Mouse (Mus musculus) stomach, embryonic 14.5 days (tissue): Measurements from ENCODE around the gene Exoc3l. TPM values are rescaled to one million over a fixed set of nuclear protein-coding genes. Genes with fewer than 3 reads are reported as not detected.

Experiments
- ATAC-seq: fragments of 200-750 bp; cut with Nextera tagmentation; 2 replicates; pipeline ENCODE4 v1.8.0; 2017; ENCODE audit warnings: low read depth, moderate TSS enrichment; ENCODE audit not compliant: insufficient number of reproducible peaks, insufficient read depth, low FRiP score
- H3K27ac ChIP-seq: fragments of 300-500 bp; sonication (generic); 2 replicates; pipeline ENCODE4 v1.5.1; 2014; ENCODE audit warnings: mild to moderate bottlenecking, low read length, moderate library complexity, mixed read lengths
- H3K27me3 ChIP-seq: fragments of 300-500 bp; sonication (generic); 2 replicates; pipeline ENCODE4 v1.6.1; 2014; ENCODE audit warnings: low read length, control low read depth, mixed read lengths; ENCODE audit not compliant: control insufficient read depth, insufficient read depth
- H3K36me3 ChIP-seq: fragments of 300-500 bp; sonication (generic); 2 replicates; pipeline ENCODE4 v1.6.1; 2014; ENCODE audit warnings: mild to moderate bottlenecking, control low read depth, low read length, moderate library complexity, mixed read lengths; ENCODE audit not compliant: control insufficient read depth, insufficient read depth
- H3K4me1 ChIP-seq: fragments of 300-500 bp; sonication (generic); 2 replicates; pipeline ENCODE4 v1.6.1; 2014; ENCODE audit warnings: low read length, control low read depth, mixed read lengths; ENCODE audit not compliant: control insufficient read depth, insufficient read depth
- H3K4me2 ChIP-seq: fragments of 300-500 bp; sonication (generic); replicated peaks from 2 replicates; pipeline ENCODE4 v1.6.1; 2014; ENCODE audit warnings: low read depth, low read length, control low read depth
- H3K4me3 ChIP-seq: fragments of 300-500 bp; sonication (generic); 2 replicates; pipeline ENCODE4 v1.5.1; 2014; ENCODE audit warnings: low read depth, low read length, control low read depth
- H3K9ac ChIP-seq: fragments of 300-500 bp; sonication (generic); replicated peaks from 2 replicates; pipeline ENCODE4 v1.6.1; 2014; ENCODE audit warnings: low read depth, mild to moderate bottlenecking, control low read depth, low read length, moderate library complexity, mixed read lengths
- H3K9me3 ChIP-seq: fragments of 300-500 bp; sonication (generic); 2 replicates; pipeline ENCODE4 v1.6.1; 2016; ENCODE audit warnings: low read depth, low read length, control low read depth; ENCODE audit not compliant: control insufficient read depth
- WGBS: fragments of 180-500 bp; shearing (Covaris S2); extraction: QIAGEN DNeasy Blood & Tissue Kit; methylation state at CpG from one replicate; pipeline ENCODE4 v1.1.7; 2014; 5-methylcytosine and 5-hydroxymethylcytosine counted together
- polyA plus RNA-seq: library from polyadenylated mRNA; unstranded; fragments of >200 nt; fragmentation: Nextera tagmentation; extraction: Ambion mirVana; gene quantifications from 2 replicates; pipeline ENCODE4 v1.2.1, GENCODE M21; 2014

Gene Exoc3l
- polyA plus RNA-seq, 1 experiment from 2014 or later: 7.9 TPM

DNA sequence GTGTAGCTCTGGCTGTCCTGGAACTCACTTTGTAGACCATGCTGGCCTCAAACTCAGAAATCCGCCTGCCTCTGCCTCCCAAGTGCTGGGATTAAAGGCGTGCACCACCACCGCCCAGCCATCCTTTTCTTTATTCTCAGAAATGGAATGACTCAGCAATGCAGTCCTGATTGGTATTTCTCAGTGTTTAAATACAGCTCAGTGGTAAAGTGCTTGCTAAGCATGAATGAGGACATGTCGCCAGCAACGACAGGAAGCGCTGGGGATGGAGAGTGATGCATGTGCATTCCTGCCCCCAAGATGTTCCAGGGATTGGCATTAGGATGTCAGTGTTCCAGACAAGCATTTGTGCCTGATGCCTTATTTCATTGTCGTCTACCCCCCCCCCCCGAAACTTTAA is 7.5 kb upstream of the Exoc3l start:
- ATAC-seq: no peak
- Histone ChIP-seq H3K9ac (no peak overlapping the region), H3K27me3 (no peaks in the 10 kb centered on the region), H3K4me1 (peaks cover 33% of the 10 kb centered on the region), H3K36me3 (peaks cover 60% of the 10 kb centered on the region), H3K9me3 (no peaks in the 10 kb centered on the region), H3K4me2 (no peak overlapping the region), H3K4me3 (no peak overlapping the region), H3K27ac (no peak overlapping the region)
- 79% methylated on average over 8 of the region's 8 CpGs for WGBS

DNA sequence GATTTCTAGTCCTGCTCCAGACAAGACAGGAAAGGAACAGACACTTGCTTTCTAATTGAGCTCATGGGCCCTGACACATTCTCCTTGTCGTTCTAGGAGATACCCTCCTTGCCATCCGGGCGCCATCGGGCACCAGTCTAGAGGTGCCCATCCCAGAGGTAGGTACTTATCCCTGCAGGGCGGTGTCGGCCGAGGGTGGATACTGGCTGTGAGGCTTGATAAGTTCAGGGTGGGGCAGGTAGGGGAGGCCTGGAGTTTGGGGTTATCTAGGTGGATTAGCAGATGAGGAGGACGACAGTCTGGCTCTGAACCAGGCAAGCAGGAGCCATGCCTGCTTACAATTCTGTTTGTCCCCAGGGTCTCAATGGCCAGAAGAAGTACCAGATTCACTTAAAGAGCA is 4.1 kb upstream of the Exoc3l start:
- Histone ChIP-seq H3K27me3 (no peaks in the 10 kb centered on the region), H3K36me3 (peaks cover 46% of the 10 kb centered on the region), H3K4me2 (no peak overlapping the region), H3K9me3 (no peaks in the 10 kb centered on the region), H3K27ac (no peak overlapping the region), H3K4me1 (peaks cover 28% of the 10 kb centered on the region), H3K4me3 (no peak overlapping the region), H3K9ac (no peak overlapping the region)
- 88% methylated on average over 8 of the region's 8 CpGs for WGBS
- peak; percentile 54; the same call in 1 of the 2 replicates for ATAC-seq

DNA sequence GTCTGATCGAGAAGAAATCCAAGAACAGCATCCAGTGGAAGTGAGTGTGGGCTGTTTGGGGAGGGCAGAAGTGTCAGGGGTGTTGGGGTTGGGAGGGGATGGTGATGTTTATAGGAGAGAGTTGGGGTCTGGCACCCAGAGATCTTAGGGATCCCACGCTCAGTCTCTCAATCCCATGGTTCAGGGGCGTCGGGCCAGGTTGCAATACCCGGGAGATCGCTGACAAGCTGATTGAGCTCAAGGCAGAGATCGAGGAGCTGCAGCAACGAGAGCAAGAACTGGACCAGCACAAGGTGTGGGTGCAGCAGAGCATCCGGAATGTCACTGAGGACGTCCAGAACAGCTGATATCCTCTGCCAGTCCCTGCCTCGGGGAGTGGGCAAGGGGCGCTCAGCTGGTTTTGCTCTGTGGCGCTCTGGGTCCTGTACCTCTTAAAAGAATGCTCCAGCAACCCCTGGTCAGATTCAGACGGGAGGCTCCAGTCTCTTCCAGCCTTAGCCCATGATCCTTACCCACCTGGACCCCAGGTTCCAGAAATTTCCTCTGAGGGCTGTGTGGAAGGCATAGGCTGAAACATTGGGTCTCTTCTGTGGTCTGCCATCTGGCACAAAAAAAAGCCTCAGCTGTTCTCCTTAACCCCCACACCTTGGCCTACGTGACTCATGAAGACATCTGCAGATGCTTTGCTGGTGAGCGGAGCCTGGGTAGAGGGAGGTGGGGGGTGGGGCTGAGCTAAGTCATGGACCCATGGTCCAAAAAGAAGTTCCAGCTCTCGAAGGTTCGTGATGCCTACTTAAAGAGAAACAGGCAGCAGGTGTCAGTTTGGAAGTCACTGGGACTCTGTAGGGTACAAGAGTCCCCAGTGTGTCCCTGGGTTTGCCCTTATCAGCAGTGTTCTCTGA is 2.7 kb upstream of the Exoc3l start:
- no peak overlapping the region; the same call in 1 of the 2 replicates for H3K27ac ChIP-seq
- peak overlapping the region; percentile 72 for H3K9ac ChIP-seq
- H3K36me3 ChIP-seq: peaks cover 37% of the 10 kb centered on the region
- no peaks in the 10 kb centered on the region for H3K27me3 ChIP-seq
- peak overlapping the region; percentile 94 for H3K4me2 ChIP-seq
- peaks cover 16% of the 10 kb centered on the region for H3K4me1 ChIP-seq
- peak overlapping the region; percentile 69 for H3K4me3 ChIP-seq
- WGBS: 55% methylated on average over 18 of the region's 18 CpGs
- H3K9me3 ChIP-seq: no peaks in the 10 kb centered on the region
- ATAC-seq: no peak

DNA sequence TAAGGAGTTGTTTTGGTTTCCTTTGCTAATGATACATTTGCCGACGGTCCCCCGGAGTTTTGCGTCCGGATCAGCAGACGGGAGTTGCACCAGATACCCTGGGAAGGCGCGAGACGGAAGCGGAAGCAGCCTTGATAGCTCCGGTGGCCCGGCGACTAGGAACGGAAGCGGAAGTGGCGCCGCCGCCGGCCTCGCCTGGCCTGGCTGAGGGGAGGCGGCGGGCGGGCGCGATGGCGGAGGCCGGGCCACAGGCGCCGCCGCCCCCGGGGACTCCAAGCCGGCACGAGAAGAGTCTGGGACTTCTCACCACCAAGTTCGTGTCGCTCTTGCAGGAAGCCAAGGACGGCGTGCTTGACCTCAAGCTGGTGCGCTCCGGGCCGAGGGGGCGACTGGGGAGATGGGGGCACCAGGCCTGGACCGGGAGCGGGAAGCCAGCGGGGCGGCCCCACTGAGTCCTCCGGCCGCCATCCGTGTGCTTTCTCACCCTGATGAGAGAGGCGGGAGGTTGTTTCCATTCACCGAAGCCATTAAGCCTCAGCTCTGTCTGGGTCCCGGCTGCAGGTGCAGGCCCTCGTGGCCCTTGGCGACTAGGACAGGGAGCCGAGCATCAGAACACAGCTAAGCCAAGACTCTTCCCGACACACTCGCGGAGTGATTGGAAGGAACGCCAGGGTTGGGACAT is 1.8 kb upstream of the Exoc3l start, which contains the start of gene E2f4:
E2f4 (plus strand) TSS at position 153 of the 682 bp plus-strand sequence.
- H3K4me2 ChIP-seq: peak within 1 kb of the TSS; percentile 94

DNA sequence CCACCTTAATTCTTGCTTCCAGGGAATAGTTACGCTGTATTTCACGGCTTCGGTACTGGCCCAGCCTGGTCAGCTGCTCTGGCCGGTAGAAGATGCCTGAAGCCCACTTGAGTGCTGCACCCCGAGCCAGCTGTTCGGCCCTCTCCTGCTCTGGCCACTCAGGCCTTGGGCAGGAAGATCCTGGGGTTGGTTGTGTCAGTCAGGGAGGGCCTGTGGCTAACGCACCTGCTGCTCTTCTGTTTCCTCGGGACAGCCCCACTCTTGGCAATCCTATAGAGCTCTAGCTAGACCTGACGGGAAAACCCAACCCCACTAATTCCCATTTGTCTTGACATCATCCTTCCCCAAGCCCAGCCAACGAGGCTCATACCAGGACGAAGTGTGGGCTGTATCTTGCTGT is 645 bp downstream of the Exoc3l start:
- H3K9me3 ChIP-seq: no peaks in the 10 kb centered on the region
- H3K27me3 ChIP-seq: 0 out of 2 replicates have a peak, but pooled peaks cover 4% of the 10 kb centered on the region
- H3K4me2 ChIP-seq: no peak overlapping the region
- peaks cover 20% of the 10 kb centered on the region for H3K4me1 ChIP-seq
- H3K9ac ChIP-seq: no peak overlapping the region
- H3K4me3 ChIP-seq: no peak overlapping the region
- H3K27ac ChIP-seq: no peak overlapping the region; the same call in 1 of the 2 replicates
- peaks cover 5% of the 10 kb centered on the region for H3K36me3 ChIP-seq
- 70% methylated on average over 11 of the region's 11 CpGs for WGBS
- no peak for ATAC-seq

More for the DNA sequence above, 1.8 kb upstream of the Exoc3l start, which contains the start of gene E2f4:
- no peaks in the 10 kb centered on the region for H3K9me3 ChIP-seq
- peak; percentile 87 for ATAC-seq
- peak within 1 kb of the TSS; percentile 59; the same call in 1 of the 2 replicates for H3K27ac ChIP-seq
- H3K4me3 ChIP-seq: peak within 1 kb of the TSS; percentile 69
- H3K27me3 ChIP-seq: no peaks in the 10 kb centered on the region
- peak within 1 kb of the TSS; percentile 72 for H3K9ac ChIP-seq
- H3K36me3 ChIP-seq: peaks cover 28% of the 10 kb centered on the region
- peaks cover 16% of the 10 kb centered on the region for H3K4me1 ChIP-seq
- under 1% methylated on average over 58 of the region's 58 CpGs for WGBS

DNA sequence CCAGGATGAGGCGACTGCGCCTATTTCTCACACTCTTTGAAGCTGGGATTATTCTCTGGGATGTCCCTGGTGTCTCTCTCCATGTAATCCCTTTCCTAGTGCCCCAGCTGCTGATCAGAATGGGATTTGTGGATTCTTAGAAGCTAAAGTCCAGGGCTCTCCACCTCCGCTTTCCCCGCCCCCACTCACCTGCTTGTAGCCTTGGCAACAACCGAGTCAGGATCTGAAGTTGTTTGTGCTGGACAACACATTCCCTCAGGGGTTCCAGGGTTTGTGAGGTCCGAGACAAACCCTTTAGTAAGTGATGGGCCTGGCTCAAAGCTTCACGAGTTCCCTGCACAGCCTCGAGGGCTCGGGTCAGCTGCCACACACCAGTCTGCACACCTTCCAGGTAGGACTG is 1.1 kb downstream of the Exoc3l start:
- Histone ChIP-seq H3K27me3 (0 out of 2 replicates have a peak, but pooled peaks cover 4% of the 10 kb centered on the region), H3K36me3 (peaks cover under 1% of the 10 kb centered on the region), H3K9me3 (no peaks in the 10 kb centered on the region), H3K4me2 (no peak overlapping the region), H3K27ac (no peak overlapping the region), H3K9ac (no peak overlapping the region), H3K4me3 (no peak overlapping the region), H3K4me1 (peaks cover 25% of the 10 kb centered on the region)
- ATAC-seq: no peak
- WGBS: 63% methylated on average over 9 of the region's 9 CpGs

DNA sequence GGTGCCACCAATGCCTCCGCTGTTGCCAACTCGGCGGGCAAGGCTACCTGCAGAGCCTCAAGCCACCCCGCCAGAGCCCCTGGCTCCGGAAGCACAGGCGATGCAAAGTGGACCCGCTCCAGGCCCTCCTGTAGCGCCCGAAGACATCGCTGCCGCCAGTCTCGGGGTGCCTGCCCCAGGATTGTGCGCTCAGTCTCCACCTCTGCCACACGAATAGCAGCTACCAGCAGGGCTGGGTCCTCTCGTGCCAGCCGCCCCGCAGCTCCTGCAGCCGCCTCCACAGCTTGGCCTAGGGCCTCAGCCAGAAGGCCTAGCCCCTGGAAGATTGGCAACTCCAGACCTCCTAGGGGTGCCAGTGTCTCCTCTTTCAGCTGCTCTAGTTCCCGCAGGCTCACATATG is 2.5 kb downstream of the Exoc3l start:
- WGBS: 63% methylated on average over 19 of the region's 19 CpGs
- ATAC-seq: no peak
- no peak overlapping the region for H3K4me3 ChIP-seq
- 0 out of 2 replicates have a peak, but pooled peaks cover 4% of the 10 kb centered on the region for H3K27me3 ChIP-seq
- peaks cover 22% of the 10 kb centered on the region for H3K4me1 ChIP-seq
- no peak overlapping the region for H3K27ac ChIP-seq
- H3K9me3 ChIP-seq: no peaks in the 10 kb centered on the region
- no peak overlapping the region for H3K9ac ChIP-seq
- H3K4me2 ChIP-seq: no peak overlapping the region
- H3K36me3 ChIP-seq: no peaks in the 10 kb centered on the region

DNA sequence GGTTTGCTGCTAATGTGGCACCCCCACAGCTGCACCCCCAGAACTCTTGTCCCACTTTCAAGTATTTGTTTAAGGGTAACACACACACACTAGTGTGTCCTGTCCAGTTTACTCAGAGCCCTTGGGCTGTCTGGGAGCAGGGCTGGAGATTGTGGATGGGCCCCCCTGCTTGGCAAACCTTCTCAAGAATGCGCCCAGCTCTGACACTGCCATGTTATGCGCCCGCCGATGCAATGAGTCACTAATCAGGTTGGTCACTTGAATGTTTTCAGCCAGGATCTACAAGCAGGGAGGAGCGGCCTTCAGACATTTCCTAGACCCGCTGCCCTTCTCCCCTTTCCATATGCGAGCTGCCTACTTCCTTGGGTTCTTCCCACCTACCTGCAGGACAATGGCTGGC is 3.4 kb downstream of the Exoc3l start:
- WGBS: 79% methylated on average over 7 of the region's 7 CpGs

More for the DNA sequence above, 3.4 kb downstream of the Exoc3l start:
- H3K4me3 ChIP-seq: no peak overlapping the region
- H3K9ac ChIP-seq: no peak overlapping the region
- H3K36me3 ChIP-seq: no peaks in the 10 kb centered on the region
- H3K9me3 ChIP-seq: no peaks in the 10 kb centered on the region
- ATAC-seq: no peak
- no peak overlapping the region for H3K4me2 ChIP-seq
- H3K27me3 ChIP-seq: 0 out of 2 replicates have a peak, but pooled peaks cover 4% of the 10 kb centered on the region
- no peak overlapping the region for H3K27ac ChIP-seq
- peaks cover 20% of the 10 kb centered on the region; the same call in 1 of the 2 replicates for H3K4me1 ChIP-seq
